Mouse (Mus musculus): Measurements from ENCODE around the gene Banp. TPM values are rescaled to one million over a fixed set of nuclear protein-coding genes. Genes with fewer than 3 reads are reported as not detected.

The Banp gene
- polyA plus RNA-seq, 1 experiment from 2014 or later = 40.2 TPM

- H3K27me3 ChIP-seq (replicated peaks; ENCODE audit: control insufficient read depth, insufficient read depth, low read length) = no peaks in the 10 kb centered on the region
- H3K4me2 ChIP-seq = no peak overlapping the region
- no peaks in the 10 kb centered on the region for H3K4me1 ChIP-seq (replicated peaks; ENCODE audit: control insufficient read depth, insufficient read depth, low read length)
- H3K9me3 ChIP-seq (ENCODE audit: control insufficient read depth, low read length) = no peaks in the 10 kb centered on the region
- DNase-seq (ENCODE audit: low spot score) (no peak), ATAC-seq (replicated peaks; ENCODE audit: low FRiP score) (no peak)
- no peak overlapping the region for H3K9ac ChIP-seq (ENCODE audit: low read depth, low read length)
- H3K4me3 ChIP-seq (ENCODE audit: low read depth, low read length) = no peak overlapping the region
- H3K27ac ChIP-seq (ENCODE audit: low read depth, low read length) = no peak overlapping the region
- peaks cover 16% of the 10 kb centered on the region; the same call in 1 of the 2 replicates for H3K36me3 ChIP-seq (ENCODE audit: control insufficient read depth, insufficient read depth, low read length)
- 84% methylated on average over 8 of the region's 8 CpGs for WGBS
Observed at GRCm38 (mm10) chr8:122020050-122020771, 70.7 kb downstream of the Banp start.

GRCm38 (mm10) chr8:122021725-122022124, 72.2 kb downstream of the Banp start:
- Histone ChIP-seq H3K27me3 (replicated peaks; ENCODE audit: control insufficient read depth, insufficient read depth, low read length) (no peaks in the 10 kb centered on the region), H3K4me2 (no peak overlapping the region), H3K9ac (ENCODE audit: low read depth, low read length) (no peak overlapping the region), H3K4me3 (ENCODE audit: low read depth, low read length) (no peak overlapping the region), H3K27ac (ENCODE audit: low read depth, low read length) (no peak overlapping the region), H3K36me3 (ENCODE audit: control insufficient read depth, insufficient read depth, low read length) (peaks cover 27% of the 10 kb centered on the region), H3K4me1 (replicated peaks; ENCODE audit: control insufficient read depth, insufficient read depth, low read length) (no peaks in the 10 kb centered on the region), H3K9me3 (ENCODE audit: control insufficient read depth, low read length) (no peaks in the 10 kb centered on the region)
- 94% methylated on average over 2 of the region's 2 CpGs for WGBS
- no peak for DNase-seq (ENCODE audit: low spot score)
- no peak for ATAC-seq (replicated peaks; ENCODE audit: low FRiP score)

- peaks cover 26% of the 10 kb centered on the region for H3K36me3 ChIP-seq (ENCODE audit: control insufficient read depth, insufficient read depth, low read length)
- H3K27ac ChIP-seq (ENCODE audit: low read depth, low read length) = no peak overlapping the region
- ATAC-seq (replicated peaks; ENCODE audit: low FRiP score) (no peak), DNase-seq (ENCODE audit: low spot score) (no peak)
- WGBS = 86% methylated on average over 6 of the region's 6 CpGs
- no peak overlapping the region for H3K4me2 ChIP-seq
- H3K4me3 ChIP-seq (ENCODE audit: low read depth, low read length) = no peak overlapping the region
- no peak overlapping the region for H3K9ac ChIP-seq (ENCODE audit: low read depth, low read length)
- H3K27me3 ChIP-seq (replicated peaks; ENCODE audit: control insufficient read depth, insufficient read depth, low read length) = no peaks in the 10 kb centered on the region
- H3K9me3 ChIP-seq (ENCODE audit: control insufficient read depth, low read length) = no peaks in the 10 kb centered on the region
- H3K4me1 ChIP-seq (replicated peaks; ENCODE audit: control insufficient read depth, insufficient read depth, low read length) = no peaks in the 10 kb centered on the region
Observed at GRCm38 (mm10) chr8:122022274-122022673, 72.7 kb downstream of the Banp start.

- Histone ChIP-seq H3K9me3 (ENCODE audit: control insufficient read depth, low read length) (no peaks in the 10 kb centered on the region), H3K4me3 (ENCODE audit: low read depth, low read length) (no peak overlapping the region), H3K9ac (ENCODE audit: low read depth, low read length) (no peak overlapping the region), H3K4me2 (no peak overlapping the region), H3K36me3 (ENCODE audit: control insufficient read depth, insufficient read depth, low read length) (peaks cover 25% of the 10 kb centered on the region), H3K4me1 (replicated peaks; ENCODE audit: control insufficient read depth, insufficient read depth, low read length) (no peaks in the 10 kb centered on the region), H3K27me3 (replicated peaks; ENCODE audit: control insufficient read depth, insufficient read depth, low read length) (no peaks in the 10 kb centered on the region), H3K27ac (ENCODE audit: low read depth, low read length) (no peak overlapping the region)
- WGBS = 82% methylated on average over 4 of the region's 4 CpGs
- ATAC-seq (replicated peaks; ENCODE audit: low FRiP score) = no peak
- no peak for DNase-seq (ENCODE audit: low spot score)
Observed at GRCm38 (mm10) chr8:122022705-122023104, 73.2 kb downstream of the Banp start.

GRCm38 (mm10) chr8:122025546-122025945, 76.0 kb downstream of the Banp start:
- no peaks in the 10 kb centered on the region for H3K27me3 ChIP-seq (replicated peaks; ENCODE audit: control insufficient read depth, insufficient read depth, low read length)

GRCm38 (mm10) chr8:122028116-122028515, 78.6 kb downstream of the Banp start:
- Histone ChIP-seq H3K9ac (ENCODE audit: low read depth, low read length) (no peak overlapping the region), H3K27ac (ENCODE audit: low read depth, low read length) (no peak overlapping the region), H3K27me3 (replicated peaks; ENCODE audit: control insufficient read depth, insufficient read depth, low read length) (no peaks in the 10 kb centered on the region), H3K4me3 (ENCODE audit: low read depth, low read length) (no peak overlapping the region), H3K4me2 (no peak overlapping the region), H3K9me3 (ENCODE audit: control insufficient read depth, low read length) (no peaks in the 10 kb centered on the region), H3K4me1 (replicated peaks; ENCODE audit: control insufficient read depth, insufficient read depth, low read length) (0 out of 2 replicates have a peak, but pooled peaks cover 2% of the 10 kb centered on the region), H3K36me3 (ENCODE audit: control insufficient read depth, insufficient read depth, low read length) (peaks cover 19% of the 10 kb centered on the region)
- WGBS = 74% methylated on average over 4 of the region's 4 CpGs
- ATAC-seq (replicated peaks; ENCODE audit: low FRiP score) = no peak
- no peak for DNase-seq (ENCODE audit: low spot score)

More at GRCm38 (mm10) chr8:122025546-122025945, 76.0 kb downstream of the Banp start:
- no peak for ATAC-seq (replicated peaks; ENCODE audit: low FRiP score)
- no peak overlapping the region for H3K4me3 ChIP-seq (ENCODE audit: low read depth, low read length)
- no peak overlapping the region for H3K4me2 ChIP-seq
- no peak overlapping the region for H3K9ac ChIP-seq (ENCODE audit: low read depth, low read length)
- H3K36me3 ChIP-seq (ENCODE audit: control insufficient read depth, insufficient read depth, low read length) = peaks cover 23% of the 10 kb centered on the region
- no peaks in the 10 kb centered on the region for H3K4me1 ChIP-seq (replicated peaks; ENCODE audit: control insufficient read depth, insufficient read depth, low read length)
- no peaks in the 10 kb centered on the region for H3K9me3 ChIP-seq (ENCODE audit: control insufficient read depth, low read length)
- no peak for DNase-seq (ENCODE audit: low spot score)
- H3K27ac ChIP-seq (ENCODE audit: low read depth, low read length) = no peak overlapping the region
- 93% methylated on average over 9 of the region's 9 CpGs for WGBS

- ATAC-seq (replicated peaks; ENCODE audit: low FRiP score) (no peak), DNase-seq (ENCODE audit: low spot score) (no peak)
- Histone ChIP-seq H3K36me3 (ENCODE audit: control insufficient read depth, insufficient read depth, low read length) (peaks cover 7% of the 10 kb centered on the region), H3K27ac (ENCODE audit: low read depth, low read length) (no peak overlapping the region), H3K27me3 (replicated peaks; ENCODE audit: control insufficient read depth, insufficient read depth, low read length) (no peaks in the 10 kb centered on the region), H3K9me3 (ENCODE audit: control insufficient read depth, low read length) (no peaks in the 10 kb centered on the region), H3K4me2 (no peak overlapping the region), H3K9ac (ENCODE audit: low read depth, low read length) (no peak overlapping the region), H3K4me1 (replicated peaks; ENCODE audit: control insufficient read depth, insufficient read depth, low read length) (0 out of 2 replicates have a peak, but pooled peaks cover 2% of the 10 kb centered on the region), H3K4me3 (ENCODE audit: low read depth, low read length) (no peak overlapping the region)
- 51% methylated on average over 7 of the region's 7 CpGs for WGBS
Observed at GRCm38 (mm10) chr8:122030965-122031364, 81.4 kb downstream of the Banp start.

GRCm38 (mm10) chr8:122032741-122033140, 83.2 kb downstream of the Banp start:
- Histone ChIP-seq H3K4me2 (no peak overlapping the region), H3K9ac (ENCODE audit: low read depth, low read length) (no peak overlapping the region), H3K4me1 (replicated peaks; ENCODE audit: control insufficient read depth, insufficient read depth, low read length) (0 out of 2 replicates have a peak, but pooled peaks cover 4% of the 10 kb centered on the region), H3K4me3 (ENCODE audit: low read depth, low read length) (no peak overlapping the region), H3K36me3 (ENCODE audit: control insufficient read depth, insufficient read depth, low read length) (no peaks in the 10 kb centered on the region), H3K9me3 (ENCODE audit: control insufficient read depth, low read length) (no peaks in the 10 kb centered on the region), H3K27me3 (replicated peaks; ENCODE audit: control insufficient read depth, insufficient read depth, low read length) (no peaks in the 10 kb centered on the region), H3K27ac (ENCODE audit: low read depth, low read length) (no peak overlapping the region)
- no peak for DNase-seq (ENCODE audit: low spot score)
- no peak for ATAC-seq (replicated peaks; ENCODE audit: low FRiP score)
- 39% methylated on average over 9 of the region's 9 CpGs for WGBS

GRCm38 (mm10) chr8:122035543-122035942, 86.0 kb downstream of the Banp start:
- no peak overlapping the region for H3K4me3 ChIP-seq (ENCODE audit: low read depth, low read length)
- no peak overlapping the region for H3K27ac ChIP-seq (ENCODE audit: low read depth, low read length)
- DNase-seq (ENCODE audit: low spot score) = no peak
- WGBS = 69% methylated on average over 7 of the region's 7 CpGs
- no peak overlapping the region for H3K4me2 ChIP-seq
- H3K36me3 ChIP-seq (ENCODE audit: control insufficient read depth, insufficient read depth, low read length) = no peaks in the 10 kb centered on the region
- no peaks in the 10 kb centered on the region for H3K27me3 ChIP-seq (replicated peaks; ENCODE audit: control insufficient read depth, insufficient read depth, low read length)
- no peak overlapping the region for H3K9ac ChIP-seq (ENCODE audit: low read depth, low read length)
- no peak for ATAC-seq (replicated peaks; ENCODE audit: low FRiP score)
- H3K4me1 ChIP-seq (replicated peaks; ENCODE audit: control insufficient read depth, insufficient read depth, low read length) = 0 out of 2 replicates have a peak, but pooled peaks cover 4% of the 10 kb centered on the region
- no peaks in the 10 kb centered on the region for H3K9me3 ChIP-seq (ENCODE audit: control insufficient read depth, low read length)
